Mouse (Mus musculus): ENCODE measurements around the gene Pde8b.

Gene Pde8b

DNA sequence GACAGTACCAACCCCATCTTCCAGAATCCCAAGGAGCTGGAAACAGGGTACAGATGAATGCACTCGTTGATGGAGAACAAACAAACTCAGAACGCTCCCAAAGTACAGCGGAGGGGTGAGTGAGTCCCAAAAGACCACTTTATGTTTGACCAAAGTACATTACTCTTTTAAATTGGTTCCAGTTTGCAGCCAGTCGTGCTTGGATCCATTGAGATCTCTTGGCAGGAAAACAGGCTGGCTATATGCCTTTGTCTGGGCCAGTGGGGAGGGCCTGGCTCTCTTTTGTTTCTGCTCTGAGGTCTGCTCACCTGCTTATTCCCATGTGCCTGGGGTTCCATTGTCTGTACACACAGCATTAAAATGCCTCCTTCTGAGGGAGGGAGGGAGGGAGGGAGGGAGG is 118.3 kb downstream of the Pde8b start:
- DNase-seq: no peak

DNA sequence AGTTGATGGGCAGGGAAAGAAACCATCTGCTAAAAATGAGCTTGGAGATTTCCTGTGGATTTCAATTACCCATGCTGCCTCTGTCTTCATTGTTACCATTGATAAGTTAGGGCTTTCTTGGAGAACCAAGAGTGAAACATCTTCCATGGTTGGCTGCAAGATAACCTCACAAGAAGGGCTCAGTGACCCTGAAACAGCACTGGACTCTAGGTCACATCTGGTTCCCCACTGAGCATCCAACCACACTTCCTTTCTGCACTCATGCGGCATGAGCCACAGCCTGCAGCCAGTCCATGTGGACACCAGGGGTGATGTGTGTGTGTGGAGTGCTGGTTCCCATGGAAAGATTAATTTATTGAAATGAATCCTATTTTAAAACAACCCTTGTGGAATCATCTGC is 119.1 kb downstream of the Pde8b start:
- DNase-seq: no peak

- DNase-seq: no peak
Measured at GRCm38 (mm10) chr13:95127288-95127687, 122.8 kb downstream of the Pde8b start.

- DNase-seq: no peak
Measured at GRCm38 (mm10) chr13:95126801-95127200, 123.3 kb downstream of the Pde8b start.

DNA sequence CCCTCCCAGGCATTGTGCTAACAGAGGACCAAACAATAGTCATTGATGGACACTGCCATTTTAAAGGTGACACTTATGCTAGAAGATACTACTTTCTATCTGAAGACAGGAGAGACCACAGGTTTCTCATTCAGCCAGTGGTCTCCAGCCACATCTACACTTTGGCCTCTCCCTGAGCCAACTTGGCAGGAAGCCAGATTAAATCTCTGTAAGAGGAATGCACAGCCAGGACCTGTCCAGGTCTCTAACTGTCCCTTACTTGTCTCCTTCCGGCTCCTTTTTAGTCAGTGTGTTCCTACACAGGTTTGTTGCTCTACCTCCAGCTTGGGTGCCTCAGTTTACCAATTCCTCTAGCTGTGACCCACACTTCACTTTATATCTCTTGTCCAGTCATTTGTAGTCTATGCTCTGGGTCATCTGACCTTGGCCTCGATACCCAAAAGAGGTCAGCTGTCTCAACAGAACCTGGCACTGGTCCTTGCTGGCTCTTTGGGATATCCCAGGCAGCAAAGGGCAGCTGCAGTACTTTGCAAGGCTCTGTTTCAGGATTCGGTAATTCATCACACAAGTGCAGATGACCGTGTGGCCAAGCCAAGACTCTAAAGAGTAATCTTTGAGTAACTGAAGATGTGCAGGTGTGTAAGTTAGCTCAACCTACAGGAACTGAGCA is 124.5 kb downstream of the Pde8b start:
- no peak for DNase-seq

- no peak for DNase-seq
Measured at GRCm38 (mm10) chr13:95120570-95120969, 129.6 kb downstream of the Pde8b start.

- no peak for DNase-seq
Measured at GRCm38 (mm10) chr13:95113763-95114162, 136.4 kb downstream of the Pde8b start.

DNA sequence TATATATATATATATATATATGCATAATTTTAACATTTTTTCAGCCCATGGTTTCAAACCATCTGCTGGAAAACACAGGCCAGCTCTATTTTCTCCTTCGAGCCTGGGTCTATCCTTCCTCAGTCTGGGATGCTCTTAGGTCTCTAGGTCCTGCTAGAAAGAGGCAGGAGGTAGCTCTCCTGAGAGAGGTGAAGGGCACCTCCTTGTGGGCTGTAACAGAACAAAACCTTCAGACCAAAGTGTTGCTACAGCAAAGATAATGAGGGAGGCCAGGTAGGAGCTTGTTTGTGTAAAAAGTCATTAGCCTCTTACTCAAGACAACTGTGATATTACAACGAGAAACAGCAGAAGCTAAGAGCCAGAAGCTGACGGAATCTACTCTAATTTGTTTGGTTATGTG is 140.6 kb downstream of the Pde8b start:
- DNase-seq: no peak

- DNase-seq: no peak
Measured at GRCm38 (mm10) chr13:95108035-95108434, 142.1 kb downstream of the Pde8b start.

DNA sequence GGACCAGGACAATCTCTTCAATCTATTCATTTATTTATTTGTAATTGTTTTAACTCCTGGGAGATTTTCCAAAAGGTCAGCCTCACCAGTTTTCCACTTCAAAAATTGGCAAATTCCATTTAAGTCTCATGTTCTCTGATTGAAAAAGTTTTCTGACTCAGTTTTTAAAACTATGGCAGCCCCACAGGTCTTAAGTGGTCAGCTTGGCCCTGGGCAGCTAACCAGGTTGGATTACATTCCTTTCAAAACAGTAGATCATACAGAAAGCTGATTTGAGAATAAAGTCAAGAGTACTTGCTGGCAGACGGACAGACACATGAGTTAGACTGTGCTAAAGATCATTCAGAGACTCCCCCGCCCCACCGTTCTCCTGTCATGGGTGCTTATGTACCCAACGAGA is 145.3 kb downstream of the Pde8b start:
- no peak for DNase-seq

DNA sequence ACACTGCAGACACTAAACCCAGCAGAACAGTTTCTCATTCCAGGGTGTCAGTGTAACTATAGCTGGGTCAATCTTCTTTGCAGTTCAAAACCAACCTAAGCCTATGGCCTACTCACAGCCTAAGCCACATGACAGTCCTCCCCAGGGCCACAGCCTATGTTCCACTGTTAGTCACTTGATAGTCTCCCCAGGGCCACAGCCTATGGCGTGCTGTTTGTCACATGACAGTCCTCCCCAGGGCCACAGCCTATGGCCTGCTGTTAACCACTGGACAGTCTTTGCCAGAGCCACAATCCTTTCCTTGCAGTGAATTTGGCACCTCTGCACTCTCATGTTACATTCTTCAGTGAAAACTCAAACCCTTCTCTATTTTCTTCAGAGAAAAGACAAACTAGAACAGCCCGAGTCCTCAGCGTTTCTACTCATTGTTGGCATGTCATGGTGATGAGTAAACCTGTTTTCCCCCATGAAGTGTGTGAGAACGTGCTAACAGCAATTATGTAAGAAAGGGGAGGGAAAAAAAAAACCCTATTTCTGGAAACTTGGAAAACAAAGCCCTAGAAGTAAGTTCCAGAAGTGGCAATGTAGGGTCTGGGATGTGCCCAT is 147.0 kb downstream of the Pde8b start:
- DNase-seq: no peak

DNA sequence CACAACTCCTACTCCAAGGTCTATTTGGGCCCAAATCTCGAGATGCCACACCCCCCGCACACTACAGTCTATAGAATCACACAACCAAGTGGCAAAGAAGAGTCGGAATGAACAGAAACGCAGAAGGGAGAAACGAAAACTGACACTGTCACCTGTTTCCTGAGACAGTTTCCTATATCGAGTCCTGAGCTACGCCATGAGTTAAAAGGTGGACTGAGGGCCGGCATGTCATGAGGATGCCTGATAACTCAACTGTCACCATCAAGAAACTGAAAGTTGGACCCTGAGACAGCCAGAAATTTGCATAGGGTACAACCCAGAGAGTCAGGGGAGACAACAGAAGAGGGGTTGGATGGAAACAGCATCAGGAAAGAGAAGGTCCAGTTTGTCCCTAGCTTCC is 148.8 kb downstream of the Pde8b start:
- DNase-seq: no peak

DNA sequence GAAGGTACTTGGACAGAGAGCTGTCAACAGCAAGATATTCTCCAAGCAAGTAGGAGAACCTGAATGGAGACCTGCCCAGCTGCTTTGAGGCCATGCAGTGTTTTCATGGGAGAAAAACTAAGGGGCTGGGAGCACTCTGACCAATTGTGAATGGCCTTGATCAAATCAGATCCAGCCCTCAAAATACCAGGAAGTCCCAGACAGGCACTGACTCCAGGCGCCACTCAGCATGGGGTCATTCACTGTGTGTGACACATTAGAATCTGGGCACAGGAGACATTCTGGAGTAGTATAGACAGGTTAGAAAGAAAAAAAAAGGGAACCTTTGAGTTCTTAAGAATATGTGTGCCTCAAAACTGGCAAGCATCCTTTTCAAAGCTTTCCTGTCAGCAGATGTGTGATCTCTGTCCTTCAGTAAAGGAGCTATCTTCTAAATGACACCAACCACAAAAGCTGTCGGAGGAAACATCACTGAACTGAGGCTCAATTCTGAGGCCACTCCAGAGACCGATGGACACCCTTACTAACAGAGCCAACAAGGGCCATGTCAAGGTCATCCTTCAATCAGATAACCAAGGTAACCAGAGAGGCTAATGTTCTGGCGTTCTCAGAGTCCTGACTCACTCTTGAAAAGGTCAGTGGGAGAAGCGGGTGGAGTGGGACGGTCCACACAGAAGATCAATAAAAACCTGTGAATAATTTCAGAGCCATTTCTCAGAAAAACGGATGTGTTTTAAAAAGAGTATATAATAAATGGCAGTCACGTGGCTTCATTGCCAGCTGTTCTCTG is 151.0 kb downstream of the Pde8b start:
- no peak for DNase-seq

- no peak for DNase-seq
Measured at GRCm38 (mm10) chr13:95096646-95097045, 153.5 kb downstream of the Pde8b start.

- DNase-seq: no peak
Measured at GRCm38 (mm10) chr13:95095860-95096259, 154.3 kb downstream of the Pde8b start.

- no peak for DNase-seq
Measured at GRCm38 (mm10) chr13:95091546-95092445, 158.3 kb downstream of the Pde8b start.

DNA sequence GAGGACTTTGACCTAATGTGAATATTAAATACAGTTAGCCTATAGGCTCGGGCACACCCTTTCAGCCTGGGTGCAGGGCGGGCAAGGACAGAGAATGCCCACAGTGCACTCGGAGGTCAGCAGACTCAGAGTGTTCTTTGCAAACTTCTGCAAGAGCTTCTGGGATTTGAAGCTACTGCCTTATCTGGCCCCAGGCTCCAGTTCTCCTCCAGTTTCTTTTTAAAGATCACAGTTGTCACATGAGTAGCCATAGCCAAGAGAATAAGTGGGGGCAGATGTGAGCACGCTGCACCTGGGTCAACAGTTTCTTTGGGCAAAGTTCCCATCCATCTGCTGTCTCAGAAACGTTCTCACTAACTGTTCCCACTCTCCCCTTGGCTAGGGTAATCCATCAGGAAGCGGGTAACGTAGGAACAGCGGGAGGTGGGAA is 162.8 kb downstream of the Pde8b start:
- DNase-seq: no peak

- DNase-seq: no peak
Measured at GRCm38 (mm10) chr13:95086033-95086432, 164.1 kb downstream of the Pde8b start.

- DNase-seq: no peak
Measured at GRCm38 (mm10) chr13:95082611-95083010, 167.5 kb downstream of the Pde8b start.

DNA sequence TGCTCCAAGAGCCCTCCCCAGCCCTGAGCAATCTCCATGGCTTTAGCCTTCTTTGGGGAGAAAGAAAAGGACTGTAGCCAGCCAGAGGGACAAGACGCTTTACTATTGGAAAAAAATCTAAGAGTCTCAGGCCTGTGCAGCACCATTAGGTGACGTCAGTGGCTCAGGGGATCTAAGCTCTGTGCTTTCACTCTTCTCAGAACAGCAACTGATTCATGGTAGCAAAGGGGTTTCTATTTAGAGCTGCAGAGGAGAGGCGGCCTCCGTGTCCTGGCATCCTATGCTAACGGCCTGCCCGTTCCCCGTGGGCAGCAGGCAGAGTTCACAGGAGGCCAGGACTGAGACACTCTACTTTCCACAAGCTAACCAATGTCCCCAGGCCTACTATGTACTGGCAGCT is 169.1 kb downstream of the Pde8b start:
- no peak for DNase-seq

GRCm38 (mm10) chr13:95078492-95078891 is 171.6 kb downstream of the Pde8b start:
- DNase-seq: no peak

DNA sequence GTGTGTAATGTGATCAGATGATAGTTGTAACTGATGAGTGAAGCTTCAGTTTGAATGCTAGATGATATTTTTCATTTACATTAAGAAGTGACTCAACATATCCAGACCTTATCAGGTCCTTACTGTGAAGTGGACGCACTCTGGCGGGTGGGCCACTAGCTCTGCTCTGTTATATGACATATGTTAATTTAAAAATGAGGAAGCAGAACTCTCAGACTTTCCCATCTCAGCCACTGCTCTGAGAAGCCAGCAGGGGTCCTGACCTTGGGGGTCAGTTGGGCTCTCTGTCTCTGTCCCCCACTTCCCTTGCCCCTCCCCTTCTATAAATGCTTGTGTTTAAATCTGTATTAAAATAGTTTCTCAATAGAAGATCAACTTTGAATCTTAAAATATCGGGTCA is 172.4 kb downstream of the Pde8b start:
- no peak for DNase-seq

- no peak for DNase-seq
Measured at GRCm38 (mm10) chr13:95076142-95076541, 174.0 kb downstream of the Pde8b start.

All from cerebellum, postnatal 25 days (tissue).